Mouse (Mus musculus): ENCODE measurements around the gene Vamp1. TPM values are rescaled to one million over a fixed set of nuclear protein-coding genes. Genes with fewer than 3 reads are reported as not detected.

Vamp1 gene
- polyA plus RNA-seq, 1 experiment from 2014 or later: 7.4 TPM

DNA sequence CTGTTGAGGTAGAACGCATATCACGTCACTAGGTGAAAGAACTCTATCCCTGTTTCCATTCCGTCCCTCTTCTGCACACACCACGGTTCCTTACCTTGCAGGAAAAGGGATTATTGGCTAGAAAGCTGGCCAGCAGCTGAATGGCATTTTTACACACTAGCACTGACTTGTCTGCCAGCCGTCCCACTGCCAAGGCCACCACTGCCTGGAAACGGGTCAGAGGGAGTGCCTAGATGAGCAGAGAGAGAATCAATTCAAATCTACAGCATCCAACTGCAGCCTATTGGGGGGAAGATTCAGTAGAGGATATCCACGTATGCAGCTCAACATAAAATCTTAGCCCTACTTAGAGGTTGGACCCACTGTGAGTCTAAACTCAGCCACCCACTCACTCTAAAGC, 35.8 kb upstream of the Vamp1 start:
- no peaks in the 10 kb centered on the region for H3K27me3 ChIP-seq (ENCODE audit: control insufficient read depth, insufficient read depth, low read length)
- H3K9me3 ChIP-seq (replicated peaks; ENCODE audit: control insufficient read depth, low read length): no peaks in the 10 kb centered on the region
- H3K27ac ChIP-seq (ENCODE audit: low read length): no peak overlapping the region
- no peaks in the 10 kb centered on the region for H3K4me1 ChIP-seq (ENCODE audit: control insufficient read depth, insufficient read depth, low read length)
- WGBS: 93% methylated on average over 7 of the region's 7 CpGs
- ATAC-seq (ENCODE audit: insufficient read depth, low FRiP score): no peak
- H3K36me3 ChIP-seq (ENCODE audit: control insufficient read depth, insufficient read depth, low read length): peaks cover 53% of the 10 kb centered on the region
- no peak overlapping the region for H3K4me3 ChIP-seq (replicated peaks; ENCODE audit: low read length)
- H3K4me2 ChIP-seq (ENCODE audit: low read depth, low read length): no peak overlapping the region
- H3K9ac ChIP-seq (ENCODE audit: low read length): no peak overlapping the region

DNA sequence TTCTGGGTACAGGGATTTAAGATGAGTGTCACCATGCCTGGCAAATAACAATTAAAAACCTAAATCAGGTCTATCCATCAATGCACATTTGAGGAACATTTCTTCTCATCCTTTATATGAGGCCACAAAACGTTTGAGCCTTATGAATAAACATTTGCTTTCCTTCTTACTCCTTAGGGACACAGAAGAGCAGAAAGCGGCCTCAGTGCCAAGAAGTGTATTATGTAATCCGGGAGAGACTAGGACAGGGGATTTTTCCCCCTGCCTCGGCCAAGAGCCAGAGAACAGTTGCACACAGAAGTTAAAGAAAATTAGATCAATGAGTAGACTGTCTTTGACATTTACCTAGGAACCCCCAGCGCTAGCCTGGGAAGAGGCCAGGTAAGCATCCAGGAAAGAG, 33.2 kb upstream of the Vamp1 start:
- H3K4me3 ChIP-seq (replicated peaks; ENCODE audit: low read length): no peak overlapping the region
- no peaks in the 10 kb centered on the region for H3K27me3 ChIP-seq (ENCODE audit: control insufficient read depth, insufficient read depth, low read length)
- no peaks in the 10 kb centered on the region for H3K4me1 ChIP-seq (ENCODE audit: control insufficient read depth, insufficient read depth, low read length)
- peaks cover 65% of the 10 kb centered on the region for H3K36me3 ChIP-seq (ENCODE audit: control insufficient read depth, insufficient read depth, low read length)
- H3K9me3 ChIP-seq (replicated peaks; ENCODE audit: control insufficient read depth, low read length): no peaks in the 10 kb centered on the region
- no peak overlapping the region for H3K27ac ChIP-seq (ENCODE audit: low read length)
- ATAC-seq (ENCODE audit: insufficient read depth, low FRiP score): no peak
- 82% methylated on average over 5 of the region's 5 CpGs for WGBS
- H3K9ac ChIP-seq (ENCODE audit: low read length): no peak overlapping the region
- no peak overlapping the region for H3K4me2 ChIP-seq (ENCODE audit: low read depth, low read length)

DNA sequence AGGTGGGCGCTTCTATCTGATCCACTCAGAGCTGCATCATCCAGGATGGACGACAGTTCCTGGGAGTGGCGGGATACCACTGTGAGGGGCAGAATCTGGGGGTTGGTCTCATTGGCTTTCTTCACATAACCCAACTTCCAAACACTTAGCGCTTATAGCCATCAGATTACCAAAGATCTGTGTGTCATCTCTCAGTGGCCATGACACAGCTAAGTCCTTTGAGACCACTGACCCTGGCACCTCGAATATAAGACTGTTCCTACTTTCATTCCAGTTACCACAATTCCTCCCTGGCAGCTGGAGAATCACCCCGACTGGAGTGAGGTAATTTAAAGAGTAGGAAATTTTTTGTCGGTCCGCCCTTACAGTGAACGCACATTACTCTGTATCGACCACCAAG, 29.1 kb upstream of the Vamp1 start:
- no peak for ATAC-seq (ENCODE audit: insufficient read depth, low FRiP score)
- no peak overlapping the region for H3K4me2 ChIP-seq (ENCODE audit: low read depth, low read length)
- no peak overlapping the region for H3K9ac ChIP-seq (ENCODE audit: low read length)
- no peak overlapping the region for H3K4me3 ChIP-seq (replicated peaks; ENCODE audit: low read length)
- no peak overlapping the region for H3K27ac ChIP-seq (ENCODE audit: low read length)
- H3K27me3 ChIP-seq (ENCODE audit: control insufficient read depth, insufficient read depth, low read length): no peaks in the 10 kb centered on the region
- H3K36me3 ChIP-seq (ENCODE audit: control insufficient read depth, insufficient read depth, low read length): peaks cover 35% of the 10 kb centered on the region
- H3K9me3 ChIP-seq (replicated peaks; ENCODE audit: control insufficient read depth, low read length): no peaks in the 10 kb centered on the region
- 0 out of 2 replicates have a peak, but pooled peaks cover 5% of the 10 kb centered on the region for H3K4me1 ChIP-seq (ENCODE audit: control insufficient read depth, insufficient read depth, low read length)
- 92% methylated on average over 10 of the region's 10 CpGs for WGBS

DNA sequence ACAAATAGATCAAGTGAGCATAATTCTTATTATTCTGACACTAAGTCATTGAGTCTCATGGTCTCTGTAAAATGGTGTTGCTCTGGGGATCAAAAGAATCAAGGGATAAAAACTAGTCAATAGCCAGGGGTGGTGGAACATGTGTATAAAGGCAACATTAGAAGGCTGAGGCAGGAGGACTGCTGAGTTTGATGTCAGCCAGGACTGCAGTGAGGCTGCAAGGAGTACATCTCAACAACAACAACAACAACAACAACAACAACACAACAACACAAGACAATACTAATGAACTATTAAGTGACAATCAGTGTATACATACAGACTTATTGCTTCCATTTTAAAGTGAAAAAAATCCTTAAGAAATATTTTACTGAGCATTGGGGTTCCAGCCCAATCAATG, 24.5 kb upstream of the Vamp1 start:
- peak overlapping the region; percentile 86 for H3K27ac ChIP-seq (ENCODE audit: low read length)
- H3K4me3 ChIP-seq (replicated peaks; ENCODE audit: low read length): peak overlapping the region; percentile 91
- H3K9ac ChIP-seq (ENCODE audit: low read length): peak overlapping the region; percentile 84
- no peaks in the 10 kb centered on the region for H3K9me3 ChIP-seq (replicated peaks; ENCODE audit: control insufficient read depth, low read length)
- ATAC-seq (ENCODE audit: insufficient read depth, low FRiP score): no peak
- H3K4me1 ChIP-seq (ENCODE audit: control insufficient read depth, insufficient read depth, low read length): peaks cover 15% of the 10 kb centered on the region
- no peaks in the 10 kb centered on the region for H3K27me3 ChIP-seq (ENCODE audit: control insufficient read depth, insufficient read depth, low read length)
- H3K36me3 ChIP-seq (ENCODE audit: control insufficient read depth, insufficient read depth, low read length): peaks cover 19% of the 10 kb centered on the region
- peak overlapping the region; percentile 63 for H3K4me2 ChIP-seq (ENCODE audit: low read depth, low read length)

DNA sequence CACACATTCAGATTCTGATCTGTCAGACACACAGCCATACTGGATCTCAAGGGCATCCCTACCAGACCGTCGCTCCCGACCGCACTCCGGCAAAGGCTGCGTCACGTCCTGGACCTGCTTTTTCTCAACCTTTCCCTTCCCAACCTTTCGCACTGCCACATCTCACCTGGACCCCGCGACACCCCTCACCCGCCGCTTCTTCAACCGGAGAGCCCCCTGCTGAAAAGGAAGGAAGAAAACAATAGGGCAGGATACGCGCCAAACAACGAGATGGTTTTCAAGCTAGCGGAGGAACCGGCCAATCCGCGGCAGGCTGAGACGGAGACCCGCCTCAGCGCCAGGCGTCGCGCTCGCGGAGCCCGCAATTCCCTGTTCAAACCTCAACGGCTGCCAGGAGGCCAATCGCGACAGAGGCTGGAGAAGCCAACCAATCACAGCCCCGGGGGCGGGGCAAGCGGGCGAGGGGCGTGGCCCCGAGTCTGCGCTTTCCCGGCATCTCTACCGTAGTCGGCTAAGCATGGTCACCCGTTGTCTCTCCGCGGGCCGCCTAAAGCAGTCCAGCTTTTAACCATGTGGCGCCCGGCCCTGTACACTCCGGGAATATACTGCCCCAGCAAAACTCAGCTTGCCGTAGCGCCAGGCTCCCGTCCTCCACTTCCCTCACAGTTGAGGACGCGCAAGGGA, 23.9 kb upstream of the Vamp1 start, which contains the start of the genes Ncapd2 and Mrpl51:
TSS of gene Ncapd2 (minus strand) at position 370 of the 684 bp plus-strand sequence.
TSS of gene Mrpl51 (plus strand) at position 470 of the 684 bp plus-strand sequence.
- Histone ChIP-seq H3K9ac (ENCODE audit: low read length) (peak within 1 kb of the TSS; percentile 89), H3K9me3 (replicated peaks; ENCODE audit: control insufficient read depth, low read length) (no peaks in the 10 kb centered on the region), H3K36me3 (ENCODE audit: control insufficient read depth, insufficient read depth, low read length) (peaks cover 14% of the 10 kb centered on the region; the same call in 1 of the 2 replicates), H3K4me2 (ENCODE audit: low read depth, low read length) (peak within 1 kb of the TSS; percentile 74), H3K4me1 (ENCODE audit: control insufficient read depth, insufficient read depth, low read length) (peaks cover 15% of the 10 kb centered on the region), H3K4me3 (replicated peaks; ENCODE audit: low read length) (peak within 1 kb of the TSS; percentile 91), H3K27me3 (ENCODE audit: control insufficient read depth, insufficient read depth, low read length) (no peaks in the 10 kb centered on the region), H3K27ac (ENCODE audit: low read length) (peak within 1 kb of the TSS; percentile 100)
- ATAC-seq (ENCODE audit: insufficient read depth, low FRiP score): peak; percentile 97
- WGBS: under 1% methylated on average over 54 of the region's 54 CpGs

DNA sequence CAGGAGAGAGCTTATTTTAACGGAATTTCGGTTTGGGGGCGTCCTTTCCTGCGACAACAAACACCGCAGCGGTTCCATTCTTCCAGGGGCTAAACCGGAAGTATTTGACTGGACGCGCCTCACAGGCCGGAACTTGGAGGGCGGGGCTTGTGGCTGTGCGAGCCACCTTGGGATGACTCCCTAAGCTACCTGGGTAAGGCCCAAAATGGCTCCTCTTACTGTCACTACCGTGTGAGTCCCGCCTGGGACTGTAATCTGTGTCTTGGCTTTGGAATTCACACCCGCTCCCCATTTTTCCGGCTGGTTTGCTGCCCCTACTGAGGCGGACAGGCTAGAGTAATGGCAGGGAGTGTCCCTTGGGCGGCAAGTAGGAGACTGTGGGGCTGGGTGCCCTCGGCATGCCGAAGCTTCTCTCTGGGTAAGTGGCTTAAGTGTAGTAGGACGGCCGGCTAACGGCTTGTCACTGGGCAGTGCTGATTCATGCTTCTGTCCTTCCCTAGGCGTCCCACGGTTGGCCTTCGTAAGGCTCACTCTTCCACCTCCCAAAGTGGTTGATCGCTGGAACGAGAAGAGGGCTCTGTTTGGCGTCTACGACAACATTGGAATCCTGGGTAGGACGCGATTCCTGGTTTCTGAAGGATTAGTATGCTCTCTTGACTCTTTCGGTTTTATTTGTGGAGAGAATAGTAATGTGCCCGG, 23.2 kb upstream of the Vamp1 start:
- under 1% methylated on average over 34 of the region's 34 CpGs for WGBS
- ATAC-seq (ENCODE audit: insufficient read depth, low FRiP score): peak; percentile 95
- peak overlapping the region; percentile 74 for H3K4me2 ChIP-seq (ENCODE audit: low read depth, low read length)
- H3K27ac ChIP-seq (ENCODE audit: low read length): peak overlapping the region; percentile 100
- peaks cover 15% of the 10 kb centered on the region for H3K4me1 ChIP-seq (ENCODE audit: control insufficient read depth, insufficient read depth, low read length)
- H3K9me3 ChIP-seq (replicated peaks; ENCODE audit: control insufficient read depth, low read length): no peaks in the 10 kb centered on the region
- peaks cover 14% of the 10 kb centered on the region; the same call in 1 of the 2 replicates for H3K36me3 ChIP-seq (ENCODE audit: control insufficient read depth, insufficient read depth, low read length)
- peak overlapping the region; percentile 89 for H3K9ac ChIP-seq (ENCODE audit: low read length)
- peak overlapping the region; percentile 91 for H3K4me3 ChIP-seq (replicated peaks; ENCODE audit: low read length)
- H3K27me3 ChIP-seq (ENCODE audit: control insufficient read depth, insufficient read depth, low read length): no peaks in the 10 kb centered on the region

DNA sequence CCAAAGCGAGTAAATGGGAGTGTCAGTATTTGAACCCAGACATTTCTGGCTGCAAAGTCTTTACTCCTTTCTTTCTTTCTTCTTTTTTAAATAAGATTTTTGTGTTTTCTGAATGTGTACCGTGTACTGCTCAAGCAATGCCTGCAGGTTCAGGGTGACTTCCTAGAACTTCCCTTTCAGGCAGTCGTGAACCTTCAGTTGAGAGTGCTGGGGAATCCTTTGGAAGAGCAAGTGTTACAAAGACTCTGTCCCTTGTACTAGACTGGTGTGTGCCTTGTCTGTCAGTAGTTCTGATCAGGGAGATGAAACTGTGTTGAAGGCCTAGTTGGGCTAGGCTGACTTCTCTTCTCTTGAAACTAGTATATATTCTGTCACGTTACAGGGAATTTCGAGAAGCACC, 22.5 kb upstream of the Vamp1 start:
- Histone ChIP-seq H3K4me2 (ENCODE audit: low read depth, low read length) (peak overlapping the region; percentile 74), H3K27me3 (ENCODE audit: control insufficient read depth, insufficient read depth, low read length) (no peaks in the 10 kb centered on the region), H3K27ac (ENCODE audit: low read length) (peak overlapping the region; percentile 100), H3K4me3 (replicated peaks; ENCODE audit: low read length) (peak overlapping the region; percentile 91), H3K36me3 (ENCODE audit: control insufficient read depth, insufficient read depth, low read length) (peaks cover 14% of the 10 kb centered on the region; the same call in 1 of the 2 replicates), H3K9me3 (replicated peaks; ENCODE audit: control insufficient read depth, low read length) (no peaks in the 10 kb centered on the region), H3K9ac (ENCODE audit: low read length) (peak overlapping the region; percentile 89), H3K4me1 (ENCODE audit: control insufficient read depth, insufficient read depth, low read length) (peaks cover 15% of the 10 kb centered on the region)
- ATAC-seq (ENCODE audit: insufficient read depth, low FRiP score): no peak
- WGBS: 37% methylated on average over 5 of the region's 5 CpGs

DNA sequence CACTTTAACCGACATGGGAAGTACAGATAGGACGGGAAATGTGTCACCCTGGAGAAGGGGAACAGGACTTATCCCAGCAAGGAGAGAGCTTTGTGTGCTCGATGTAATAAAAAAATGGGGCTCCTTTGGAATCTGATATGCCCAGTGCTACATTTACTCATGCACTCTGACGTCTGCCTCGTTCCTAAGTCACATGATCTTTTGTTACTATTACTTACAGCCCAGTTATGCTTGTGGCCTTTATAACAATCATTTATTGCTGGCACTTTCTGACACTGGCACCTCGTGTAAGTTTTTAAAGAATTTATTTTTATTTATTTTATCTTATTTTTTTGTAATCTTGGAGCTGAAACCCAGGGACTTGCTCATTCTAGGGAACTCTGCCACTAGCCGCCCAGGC, 22.0 kb upstream of the Vamp1 start:
- Histone ChIP-seq H3K27me3 (ENCODE audit: control insufficient read depth, insufficient read depth, low read length) (no peaks in the 10 kb centered on the region), H3K27ac (ENCODE audit: low read length) (no peak overlapping the region), H3K36me3 (ENCODE audit: control insufficient read depth, insufficient read depth, low read length) (peaks cover 10% of the 10 kb centered on the region; the same call in 1 of the 2 replicates), H3K9ac (ENCODE audit: low read length) (no peak overlapping the region), H3K9me3 (replicated peaks; ENCODE audit: control insufficient read depth, low read length) (no peaks in the 10 kb centered on the region), H3K4me3 (replicated peaks; ENCODE audit: low read length) (no peak overlapping the region), H3K4me1 (ENCODE audit: control insufficient read depth, insufficient read depth, low read length) (peaks cover 15% of the 10 kb centered on the region), H3K4me2 (ENCODE audit: low read depth, low read length) (peak overlapping the region; percentile 74; the same call in 1 of the 2 replicates)
- no peak for ATAC-seq (ENCODE audit: insufficient read depth, low FRiP score)
- 55% methylated on average over 7 of the region's 7 CpGs for WGBS

DNA sequence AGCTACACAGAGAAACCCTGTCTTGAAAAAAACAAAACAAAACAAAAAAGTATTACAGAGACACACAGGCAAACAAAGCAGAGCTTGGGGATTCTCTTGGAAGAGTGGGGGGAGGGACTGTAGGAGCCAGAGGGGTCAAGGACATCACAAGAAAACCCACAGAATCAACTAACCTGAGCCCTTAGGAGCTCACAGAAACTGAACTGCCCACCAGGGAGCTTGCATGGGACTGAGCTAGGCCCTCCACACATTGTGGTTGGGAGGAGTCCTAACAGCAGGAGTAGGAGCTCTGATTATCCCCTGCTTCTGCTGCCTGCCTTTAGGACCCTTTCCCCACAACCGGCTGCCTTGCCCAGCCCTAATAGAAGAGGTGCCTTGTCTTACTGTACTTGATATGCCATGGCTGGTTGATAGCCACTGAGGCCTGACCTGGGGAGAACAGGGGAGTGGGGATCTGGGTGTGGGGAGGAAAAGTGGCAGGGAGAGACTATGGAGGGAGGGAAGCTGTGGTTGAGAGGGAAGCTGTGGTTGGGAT, 19.7 kb upstream of the Vamp1 start:
- Histone ChIP-seq H3K27ac (ENCODE audit: low read length) (no peak overlapping the region), H3K9me3 (replicated peaks; ENCODE audit: control insufficient read depth, low read length) (no peaks in the 10 kb centered on the region), H3K4me1 (ENCODE audit: control insufficient read depth, insufficient read depth, low read length) (peaks cover 12% of the 10 kb centered on the region), H3K9ac (ENCODE audit: low read length) (no peak overlapping the region), H3K4me2 (ENCODE audit: low read depth, low read length) (no peak overlapping the region), H3K36me3 (ENCODE audit: control insufficient read depth, insufficient read depth, low read length) (peaks cover 9% of the 10 kb centered on the region; the same call in 1 of the 2 replicates), H3K27me3 (ENCODE audit: control insufficient read depth, insufficient read depth, low read length) (no peaks in the 10 kb centered on the region), H3K4me3 (replicated peaks; ENCODE audit: low read length) (no peak overlapping the region)
- WGBS: 35% methylated on average over 1 of the region's 1 CpGs
- no peak for ATAC-seq (ENCODE audit: insufficient read depth, low FRiP score)
